Mouse (Mus musculus): ENCODE results near the gene Tceanc2.
"Not testable (repeated sequence)": the region's sequence is repeated elsewhere in the genome, so short reads cannot be mapped to it uniquely, and the experiment has no call there.

The Tceanc2 gene

GRCm38 (mm10) chr4:107127901-107128669 is 50.8 kb downstream of the Tceanc2 start:
- no peak for DNase-seq (ENCODE audit: low spot score in 2 of 2)

GRCm38 (mm10) chr4:107126891-107127524 is 51.9 kb downstream of the Tceanc2 start:
- no peak for DNase-seq (ENCODE audit: low spot score in 2 of 2)

- DNase-seq (ENCODE audit: low spot score in 2 of 2) = no peak
Measured at GRCm38 (mm10) chr4:107126389-107126788, 52.5 kb downstream of the Tceanc2 start.

- DNase-seq (ENCODE audit: low spot score in 2 of 2) = no peak
Measured at GRCm38 (mm10) chr4:107125101-107125500, 53.8 kb downstream of the Tceanc2 start.

GRCm38 (mm10) chr4:107124376-107124775 is 54.5 kb downstream of the Tceanc2 start:
- DNase-seq (ENCODE audit: low spot score in 2 of 2) = peak in 1 of 2 experiments; percentile 36

- DNase-seq (ENCODE audit: low spot score in 2 of 2) = no peak
Measured at GRCm38 (mm10) chr4:107121165-107121943, 57.6 kb downstream of the Tceanc2 start.

- DNase-seq (ENCODE audit: low spot score in 2 of 2) = no peak
Measured at GRCm38 (mm10) chr4:107120676-107121075, 58.2 kb downstream of the Tceanc2 start.

GRCm38 (mm10) chr4:107119056-107119455 is 59.9 kb downstream of the Tceanc2 start:
- no peak for DNase-seq (ENCODE audit: low spot score in 2 of 2)

- DNase-seq (ENCODE audit: low spot score in 2 of 2) = no peak
Measured at GRCm38 (mm10) chr4:107117741-107118385, 61.1 kb downstream of the Tceanc2 start.

GRCm38 (mm10) chr4:107114278-107114677 is 64.6 kb downstream of the Tceanc2 start:
- no peak for DNase-seq (ENCODE audit: low spot score in 2 of 2)

- not testable (repeated sequence) for DNase-seq (ENCODE audit: low spot score in 2 of 2)
Measured at GRCm38 (mm10) chr4:107109181-107109580, 69.7 kb downstream of the Tceanc2 start.

- no peak for DNase-seq (ENCODE audit: low spot score in 2 of 2)
Measured at GRCm38 (mm10) chr4:107108291-107108731, 70.6 kb downstream of the Tceanc2 start.

GRCm38 (mm10) chr4:107106777-107107176 is 72.1 kb downstream of the Tceanc2 start:
- no peak for DNase-seq (ENCODE audit: low spot score in 2 of 2)

- no peak for DNase-seq (ENCODE audit: low spot score in 2 of 2)
Measured at GRCm38 (mm10) chr4:107102220-107102619, 76.7 kb downstream of the Tceanc2 start.

GRCm38 (mm10) chr4:107098791-107099525 is 80.0 kb downstream of the Tceanc2 start:
- no peak for DNase-seq (ENCODE audit: low spot score in 2 of 2)

- DNase-seq (ENCODE audit: low spot score in 2 of 2) = no peak
Measured at GRCm38 (mm10) chr4:107098375-107098774, 80.5 kb downstream of the Tceanc2 start.

GRCm38 (mm10) chr4:107097871-107098270 is 81.0 kb downstream of the Tceanc2 start:
- no peak for DNase-seq (ENCODE audit: low spot score in 2 of 2)

GRCm38 (mm10) chr4:107096841-107097373 is 82.0 kb downstream of the Tceanc2 start, which contains the start of gene Cdcp2:
TSS of gene Cdcp2 (plus strand) at chr4:107096891.
- DNase-seq (ENCODE audit: low spot score in 2 of 2) = no peak

- DNase-seq (ENCODE audit: low spot score in 2 of 2) = no peak
Measured at GRCm38 (mm10) chr4:107096043-107096442, 82.9 kb downstream of the Tceanc2 start.

GRCm38 (mm10) chr4:107094484-107095187 is 84.3 kb downstream of the Tceanc2 start:
- no peak for DNase-seq (ENCODE audit: low spot score in 2 of 2)
